8 mouse cellular contexts compared by ENCODE assay signal in genomic region chr19:43440112-43440737, GRCm38 (mm10). TPM values are rescaled to one million over a fixed set of nuclear protein-coding genes. Genes with fewer than 3 reads are reported as not detected.
DNase-seq lines count a peak whose midpoint lies in the region; ATAC-seq and TF ChIP-seq lines count a peak whose summit lies in the region.

TSS of gene Cnnm1 (plus strand) at chr19:43440436.

- peaks cover 11% of the 10 kb centered on the region for H3K4me1 ChIP-seq in embryonic facial prominence, embryonic 12.5 days
- peaks cover 7% of the 10 kb centered on the region for H3K4me1 ChIP-seq in heart, embryonic 16.5 days (ENCODE audit: control insufficient read depth, insufficient read depth, low read length)
- no peaks in the 10 kb centered on the region for H3K4me1 ChIP-seq in liver, embryonic 14.5 days (replicated peaks; ENCODE audit: control insufficient read depth in 2 of 2, insufficient read depth in 2 of 2, low read length in 1 of 2)

- H3K4me2 ChIP-seq in embryonic facial prominence, embryonic 12.5 days (replicated peaks), result peak within 1 kb of the TSS; percentile 100
- H3K4me2 ChIP-seq in heart, embryonic 16.5 days (ENCODE audit: low read depth, low read length), result peak within 1 kb of the TSS; percentile 99
- H3K4me2 ChIP-seq in liver, embryonic 14.5 days (ENCODE audit: low read depth), result peak within 1 kb of the TSS; percentile 62

- no peaks in the 10 kb centered on the region for H3K9me3 ChIP-seq in embryonic facial prominence, embryonic 12.5 days
- H3K9me3 ChIP-seq in heart, embryonic 16.5 days (replicated peaks; ENCODE audit: control insufficient read depth, low read length), result no peaks in the 10 kb centered on the region; the same call in 1 of the 2 replicates
- H3K9me3 ChIP-seq in liver, embryonic 14.5 days (ENCODE audit: control insufficient read depth, low read length), result no peaks in the 10 kb centered on the region

- peak; percentile 6 for DNase-seq in 3134 (ENCODE audit: extremely low read depth, insufficient read length, low spot score)
- DNase-seq in adrenal gland, postnatal 25 days, result peak; percentile 46
- DNase-seq in kidney, postnatal 36 days, result peak; percentile 78 to 84
- DNase-seq in liver, embryonic 14.5 days (ENCODE audit: low read depth in 3 of 3, low spot score in 3 of 3), result no peak
- peak; percentile 74 for DNase-seq in retina, embryonic 14.5 days (ENCODE audit: low spot score)
- peak; percentile 12 for DNase-seq in yolk sac, embryonic 10.5 days (ENCODE audit: low spot score)

- H3K27ac ChIP-seq in embryonic facial prominence, embryonic 12.5 days, result 0 out of 2 replicates have a peak within 1 kb of the TSS, but pooled peaks have one; percentile 23
- no peak within 1 kb of the TSS for H3K27ac ChIP-seq in heart, embryonic 16.5 days (ENCODE audit: low read length)
- no peak within 1 kb of the TSS for H3K27ac ChIP-seq in liver, embryonic 14.5 days

- H3K36me3 ChIP-seq in embryonic facial prominence, embryonic 12.5 days, result no peaks in the 10 kb centered on the region
- no peaks in the 10 kb centered on the region for H3K36me3 ChIP-seq in heart, embryonic 16.5 days (ENCODE audit: control insufficient read depth, insufficient read depth)
- H3K36me3 ChIP-seq in liver, embryonic 14.5 days (replicated peaks; ENCODE audit: control insufficient read depth, insufficient read depth, low read depth), result no peaks in the 10 kb centered on the region

- peak within 1 kb of the TSS; percentile 70 for H3K9ac ChIP-seq in embryonic facial prominence, embryonic 12.5 days
- peak within 1 kb of the TSS; percentile 32 for H3K9ac ChIP-seq in heart, embryonic 16.5 days (ENCODE audit: low read length)
- H3K9ac ChIP-seq in liver, embryonic 14.5 days (replicated peaks), result no peak within 1 kb of the TSS

- TF ChIP-seq CTCF in liver, embryonic 14.5 days (IDR thresholded peaks at IDR 0.05; ENCODE audit: low read depth), result no peak

- ATAC-seq in embryonic facial prominence, embryonic 12.5 days (ENCODE audit: insufficient number of reproducible peaks, insufficient read depth, low FRiP score, low TSS enrichment), result peak; percentile 53
- ATAC-seq in heart, embryonic 16.5 days (replicated peaks; ENCODE audit: extremely low read depth, insufficient read depth, low FRiP score), result peak; percentile 73
- no peak for ATAC-seq in liver, embryonic 14.5 days (ENCODE audit: insufficient read depth)

- WGBS in embryonic facial prominence, embryonic 12.5 days, result under 1% methylated on average over 30 of the region's 51 CpGs
- WGBS in heart, embryonic 16.5 days, result under 1% methylated on average over 51 of the region's 51 CpGs
- WGBS in liver, embryonic 14.5 days (ENCODE audit: insufficient replicate concordance), result 1% methylated on average over 48 of the region's 51 CpGs

- TF ChIP-seq EP300 in liver, embryonic 14.5 days (IDR thresholded peaks at IDR 0.05; ENCODE audit: low read depth), result no peak

- peaks cover 47% of the 10 kb centered on the region for H3K27me3 ChIP-seq in embryonic facial prominence, embryonic 12.5 days
- peaks cover 49% of the 10 kb centered on the region for H3K27me3 ChIP-seq in heart, embryonic 16.5 days (ENCODE audit: control insufficient read depth, insufficient read depth, low read length)
- H3K27me3 ChIP-seq in liver, embryonic 14.5 days (ENCODE audit: control insufficient read depth, insufficient read depth, low read length), result peaks cover 57% of the 10 kb centered on the region

- H3K4me3 ChIP-seq in embryonic facial prominence, embryonic 12.5 days, result peak within 1 kb of the TSS; percentile 77
- H3K4me3 ChIP-seq in heart, embryonic 16.5 days (ENCODE audit: low read length), result peak within 1 kb of the TSS; percentile 60
- peak within 1 kb of the TSS in 1 of 2 experiments; percentile 47; a peak in 2 of 4 replicates for H3K4me3 ChIP-seq in liver, embryonic 14.5 days (ENCODE audit: insufficient read depth in 1 of 2, low read depth in 2 of 2, low read length in 2 of 2)

RNA-seq across cellular contexts. Expression of gene Cnnm1, which starts in this region (rescaled TPM):
- total RNA-seq in adrenal gland, postnatal 25 days (2021), result 0.21 TPM in 1 of 2 replicates, not detected in the other
- 1.00 and 1.5 TPM in 2 replicates for polyA plus RNA-seq in embryonic facial prominence, embryonic 12.5 days (2016; fragmentation: Nextera tagmentation; extraction: Ambion mirVana)
- 0.07 and 0.08 TPM in 2 replicates for polyA plus RNA-seq in heart, embryonic 16.5 days (2015; fragmentation: Nextera tagmentation; extraction: Ambion mirVana)
- 0.08 and 0.10 TPM in 2 replicates for polyA plus RNA-seq in liver, embryonic 14.5 days (2012; rRNA removed)
- polyA plus RNA-seq in liver, embryonic 14.5 days (2014; fragmentation: Nextera tagmentation; extraction: Ambion mirVana), result 0.08 and 0.17 TPM in 2 replicates

Comparison
In these comparisons a context has a peak if more than half of its experiments do, and no peak if none do; other contexts are left out.
1. Peak in DNase-seq in adrenal gland, postnatal 25 days; RNA of the gene not detected or under 1 TPM.
2. Peak in ATAC-seq, H3K4me3 ChIP-seq, H3K9ac ChIP-seq and H3K4me2 ChIP-seq in heart, embryonic 16.5 days; RNA of the gene not detected or under 1 TPM.
3. DNase-seq: peak in 3134 (single experiment), kidney, postnatal 36 days (2 of 2), retina, embryonic 14.5 days (single experiment) and yolk sac, embryonic 10.5 days (single experiment); none in liver, embryonic 14.5 days (0 of 3).
4. Peak in every context shown above with its lines, with median percentiles within 50 percentile points of each other: H3K4me2 ChIP-seq.